ENCODE assay signal across 35 mouse cellular contexts in the genomic region with DNA sequence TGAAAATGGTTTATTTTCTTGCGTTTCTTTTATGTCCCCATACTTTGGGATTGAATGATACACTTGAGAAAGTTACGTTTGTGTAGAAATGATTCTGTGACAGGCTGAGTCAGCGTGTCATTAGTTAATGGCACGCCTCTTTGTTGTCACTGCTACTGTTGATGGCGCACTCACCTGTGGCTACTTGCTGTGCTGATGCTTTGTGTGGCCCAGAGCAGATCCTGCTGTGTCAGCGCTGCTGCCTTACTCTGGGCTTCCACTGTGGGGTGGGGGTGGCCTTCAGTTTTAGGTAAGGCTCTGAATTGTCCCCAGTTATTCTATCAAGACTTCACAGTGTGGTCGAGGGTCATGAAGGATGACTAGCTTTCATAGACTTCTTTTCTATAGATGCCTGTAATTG.
"Had no signal": no experiment of that assay in that cellular context is flagged by ENCODE, and none has a peak within 500 bp of the region (broad histone marks: within the 10 kb centered on the region; RNA-seq: fewer than 3 reads in every experiment).

No protein-coding gene starts in this region.

- H3K4me3 ChIP-seq: heart, embryonic 10.5 days; heart, embryonic 12.5 days; heart, embryonic 13.5 days; heart, embryonic 15.5 days; hindbrain, embryonic 10.5 days; hindbrain, embryonic 12.5 days; hindbrain, embryonic 13.5 days; hindbrain, embryonic 15.5 days; intestine, embryonic 15.5 days; kidney, embryonic 15.5 days; layer of hippocampus, adult 2 months had no signal

- H3K27ac ChIP-seq: heart, embryonic 10.5 days; heart, embryonic 13.5 days; heart, embryonic 15.5 days; hindbrain, embryonic 10.5 days; hindbrain, embryonic 12.5 days; hindbrain, embryonic 13.5 days; hindbrain, embryonic 14.5 days; hindbrain, embryonic 15.5 days; hindbrain, postnatal 0 days; intestine, embryonic 15.5 days; kidney, embryonic 15.5 days; kidney, postnatal 0 days; layer of hippocampus, adult 2 months had no signal

- ATAC-seq: hindbrain, embryonic 16.5 days; hindbrain, postnatal 0 days; inflammation-experienced regulatory T-cells, adult 6 months; intestine, embryonic 15.5 days; intestine, embryonic 16.5 days; intestine, postnatal 0 days had no signal

- H3K27me3 ChIP-seq: heart, embryonic 12.5 days; heart, embryonic 13.5 days; heart, embryonic 15.5 days; hindbrain, embryonic 12.5 days; hindbrain, embryonic 13.5 days; hindbrain, embryonic 15.5 days; intestine, embryonic 15.5 days; kidney, embryonic 15.5 days had no signal

- DNase-seq: heart, postnatal 10 days; heart, postnatal 14 days; heart, postnatal 36 days; heart, postnatal 4 days; kidney, adult 11 months; kidney, adult 18-20 months; kidney, adult 2 months; kidney, adult 8-10 months; kidney, adult 9 months; kidney, postnatal 10 days; kidney, postnatal 14 days; kidney, postnatal 25 days; kidney, postnatal 36 days; kidney, postnatal 4 days; layer of hippocampus, adult 9-11 months; layer of hippocampus, postnatal 36 days had no signal

- H3K9ac ChIP-seq: heart, embryonic 12.5 days; heart, embryonic 13.5 days; heart, embryonic 15.5 days; hindbrain, embryonic 12.5 days; hindbrain, embryonic 13.5 days; hindbrain, embryonic 14.5 days; hindbrain, embryonic 15.5 days; intestine, embryonic 15.5 days; kidney, embryonic 15.5 days had no signal

- H3K36me3 ChIP-seq: heart, embryonic 10.5 days; heart, embryonic 12.5 days; heart, embryonic 13.5 days; heart, embryonic 15.5 days; hindbrain, embryonic 10.5 days; hindbrain, embryonic 12.5 days; hindbrain, embryonic 13.5 days; hindbrain, embryonic 15.5 days; intestine, embryonic 15.5 days; kidney, embryonic 15.5 days had no signal

- H3K9me3 ChIP-seq: heart, embryonic 10.5 days; heart, embryonic 12.5 days; heart, embryonic 13.5 days; heart, embryonic 15.5 days; hindbrain, embryonic 10.5 days; hindbrain, embryonic 12.5 days; hindbrain, embryonic 13.5 days; hindbrain, embryonic 15.5 days; intestine, embryonic 15.5 days; kidney, embryonic 15.5 days had no signal

- H3K4me1 ChIP-seq: hindbrain, embryonic 12.5 days; hindbrain, embryonic 13.5 days; hindbrain, embryonic 15.5 days had no signal

- H3K4me2 ChIP-seq: heart, embryonic 11.5 days; heart, embryonic 12.5 days; heart, embryonic 13.5 days; heart, embryonic 15.5 days; hindbrain, embryonic 12.5 days; hindbrain, embryonic 13.5 days; hindbrain, embryonic 14.5 days; hindbrain, embryonic 15.5 days; intestine, embryonic 15.5 days; kidney, embryonic 15.5 days had no signal
